Mouse (Mus musculus) erythroblast, adult 5-6 weeks (primary cell): Measurements from ENCODE around the gene A730061H03Rik. TPM values are rescaled to one million over a fixed set of nuclear protein-coding genes. Genes with fewer than 3 reads are reported as not detected.

Source experiments
- ATAC-seq: replicated peaks from 2 replicates; pipeline ENCODE4 v1.8.0; 2016; ENCODE audit warnings: moderate number of reproducible peaks, mild to moderate bottlenecking, moderate TSS enrichment, inconsistent platforms; ENCODE audit not compliant: poor library complexity, low FRiP score, severe bottlenecking
- total RNA-seq, 2 experiments: library from RNA; stranded (forward) in 1 of 2; stranded (reverse) in 1 of 2; fragments of 150-400 nt in 1 of 2; fragments of 200-764, 138-1000 nt in 1 of 2; gene quantifications; 2 replicates each; pipeline versions ENCODE4 v1.2.3 to v1.2.4; 2015 to 2017; ENCODE audit warnings: low replicate concordance in 2 of 2

Gene A730061H03Rik
- total RNA-seq, 2 experiments from 2014 or later, result 4.8 TPM; not detected in 1

DNA sequence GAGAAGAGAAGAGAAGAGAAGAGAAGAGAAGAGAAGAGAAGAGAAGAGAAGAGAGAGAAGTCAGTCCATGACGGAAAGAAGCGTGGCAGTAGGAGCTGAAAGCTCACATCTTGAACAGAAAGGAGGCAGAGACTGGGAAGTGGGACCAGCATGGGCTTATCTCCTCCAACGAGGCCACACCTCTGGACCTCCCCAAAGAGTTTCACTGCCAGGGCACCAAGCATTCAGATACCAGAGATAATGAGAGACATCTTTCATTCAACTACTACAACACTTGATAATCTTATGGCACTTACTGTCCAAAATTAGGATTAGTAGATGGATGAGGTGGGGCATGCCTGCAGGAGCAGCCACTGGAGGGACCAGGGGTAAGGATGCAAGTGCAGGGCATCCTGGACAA lies 4.4 kb downstream of the A730061H03Rik start:
- no peak for ATAC-seq

DNA sequence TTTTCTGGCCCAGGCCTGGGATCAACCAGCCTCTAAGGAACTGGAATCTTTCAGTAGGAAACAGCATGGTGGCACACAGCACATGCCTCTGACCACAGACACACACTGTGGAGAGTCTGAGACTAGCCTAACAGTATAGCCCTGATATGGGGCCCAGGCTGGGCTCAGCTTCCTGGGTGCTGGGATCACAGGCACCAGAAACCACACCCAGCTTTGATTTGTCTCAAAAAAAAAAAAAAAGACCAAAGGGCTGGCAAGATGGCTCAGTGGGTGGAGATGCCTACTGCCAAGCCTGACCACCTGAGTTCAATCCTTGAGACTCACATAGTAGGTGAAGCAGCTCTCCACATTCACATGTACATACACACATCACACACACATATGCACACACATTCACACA lies 5.6 kb downstream of the A730061H03Rik start:
- ATAC-seq, result no peak

DNA sequence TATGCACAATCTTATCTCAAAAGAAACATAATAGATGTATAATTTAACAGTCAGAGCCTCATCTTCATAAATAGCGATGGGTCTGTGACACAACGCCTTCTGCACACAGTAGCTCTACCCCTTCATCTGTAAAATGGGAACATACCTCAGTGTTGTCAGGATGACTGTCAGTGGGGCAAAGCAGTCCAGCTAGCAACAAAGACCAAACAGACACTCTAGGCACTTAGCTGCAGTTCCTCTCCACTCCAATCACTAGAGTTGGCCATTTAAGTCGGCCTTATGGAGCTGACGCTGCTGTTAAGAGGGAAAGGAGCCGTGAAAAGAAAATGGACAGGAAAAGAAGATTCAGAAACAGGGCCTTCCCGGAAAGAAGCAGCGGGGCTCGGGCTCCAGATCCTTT lies 8.4 kb downstream of the A730061H03Rik start:
- no peak for ATAC-seq

DNA sequence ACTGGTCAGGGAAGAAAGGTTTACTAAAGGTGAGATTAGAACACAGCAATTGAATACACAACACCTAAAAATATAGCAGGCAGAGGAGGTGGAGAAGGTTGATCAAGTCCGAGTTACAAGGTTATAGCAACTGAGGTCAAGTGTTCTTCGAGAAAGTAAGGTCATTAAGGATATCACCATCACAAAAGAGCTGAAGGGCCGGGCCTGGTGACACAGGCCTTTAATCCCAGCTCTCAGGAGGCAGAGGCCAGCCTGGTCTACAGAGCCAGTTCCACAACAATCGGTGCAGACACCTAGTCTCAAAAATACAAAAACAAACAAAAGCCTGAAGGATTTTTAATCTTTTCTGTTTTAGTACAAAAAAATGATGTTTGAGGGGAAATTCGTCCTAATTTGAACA lies 8.9 kb downstream of the A730061H03Rik start:
- ATAC-seq, result no peak

DNA sequence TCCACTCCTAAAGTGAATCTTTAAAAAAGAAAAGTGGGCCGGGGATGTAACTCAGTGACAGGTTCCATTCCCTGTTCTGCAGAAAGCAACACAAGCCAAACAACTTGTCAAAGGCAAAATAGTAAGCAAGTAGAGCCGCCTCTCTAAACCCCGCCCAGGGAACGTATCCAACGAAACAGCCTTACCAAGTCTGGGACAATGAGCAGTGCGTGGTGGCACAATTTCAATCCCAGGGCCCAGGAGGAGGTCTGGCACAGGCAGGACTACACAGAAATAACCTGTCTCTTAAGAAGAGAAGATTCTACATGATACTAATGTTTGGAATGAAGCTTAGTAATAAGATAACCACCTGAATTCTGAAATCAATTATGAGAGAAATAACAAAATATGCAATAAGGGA lies 10.0 kb downstream of the A730061H03Rik start:
- no peak for ATAC-seq

DNA sequence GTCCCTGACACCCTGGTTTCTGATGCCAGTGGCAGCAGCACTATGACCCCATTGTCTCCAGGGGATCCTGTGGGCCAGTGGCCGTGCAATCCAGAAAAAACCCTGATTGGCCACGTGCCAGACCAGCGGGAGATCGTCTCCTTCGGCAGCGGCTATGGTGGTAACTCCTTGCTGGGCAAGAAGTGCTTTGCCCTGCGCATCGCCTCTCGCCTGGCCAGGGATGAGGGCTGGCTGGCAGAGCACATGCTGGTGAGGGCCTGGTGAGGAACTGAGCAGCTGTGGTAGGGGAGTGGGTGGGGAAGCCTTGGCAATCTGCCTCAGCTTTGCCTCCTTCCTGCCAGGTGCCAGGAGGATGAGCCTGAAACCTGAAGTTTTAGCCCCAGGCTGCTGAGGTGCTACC lies 15.9 kb downstream of the A730061H03Rik start:
- ATAC-seq, result no peak

DNA sequence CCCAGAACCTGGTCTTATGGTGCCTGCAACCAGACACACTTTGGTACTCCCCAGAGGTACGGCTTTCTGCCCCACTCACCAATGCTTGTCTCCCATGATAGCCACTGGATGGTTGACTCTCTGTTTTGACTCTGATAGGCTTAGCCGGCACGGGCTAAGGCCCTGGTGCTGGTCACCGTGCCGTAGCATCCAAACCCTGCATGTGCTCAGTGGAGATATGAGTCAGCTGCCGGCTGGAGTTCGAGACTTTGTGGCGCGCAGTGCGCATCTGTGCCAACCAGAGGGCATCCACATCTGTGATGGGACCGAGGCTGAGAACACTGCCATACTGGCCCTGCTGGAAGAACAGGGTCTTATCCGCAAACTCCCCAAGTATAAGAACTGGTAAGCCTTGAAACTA lies 17.9 kb downstream of the A730061H03Rik start:
- ATAC-seq, result peak; percentile 78

DNA sequence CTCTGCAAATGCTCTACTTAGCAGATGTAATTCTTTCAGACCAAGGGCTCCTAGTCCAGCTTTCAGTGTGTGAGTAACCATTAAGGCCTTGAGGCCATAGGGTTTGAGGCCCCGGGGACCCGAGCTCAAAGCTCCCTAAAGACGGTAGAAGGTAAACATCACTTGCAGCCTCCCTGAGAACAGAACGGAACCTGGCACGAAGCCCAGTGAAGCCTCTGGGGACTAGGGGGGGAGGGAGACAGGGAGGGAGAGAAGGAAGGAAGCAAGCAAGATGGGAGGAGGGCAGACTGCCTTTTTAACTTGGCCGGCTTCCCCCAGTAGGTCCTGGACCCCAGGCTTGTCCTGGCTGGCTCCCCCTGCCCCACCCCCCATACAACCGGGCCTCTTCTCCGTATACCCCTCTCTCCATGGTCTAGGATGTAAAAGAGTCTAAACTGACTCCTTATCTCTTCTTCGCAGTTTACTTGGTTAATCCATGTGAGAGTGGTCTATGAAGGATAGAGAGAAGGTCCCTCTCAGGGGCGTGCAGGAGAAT lies 19.4 kb downstream of the A730061H03Rik start:
- ATAC-seq, result peak; percentile 40

DNA sequence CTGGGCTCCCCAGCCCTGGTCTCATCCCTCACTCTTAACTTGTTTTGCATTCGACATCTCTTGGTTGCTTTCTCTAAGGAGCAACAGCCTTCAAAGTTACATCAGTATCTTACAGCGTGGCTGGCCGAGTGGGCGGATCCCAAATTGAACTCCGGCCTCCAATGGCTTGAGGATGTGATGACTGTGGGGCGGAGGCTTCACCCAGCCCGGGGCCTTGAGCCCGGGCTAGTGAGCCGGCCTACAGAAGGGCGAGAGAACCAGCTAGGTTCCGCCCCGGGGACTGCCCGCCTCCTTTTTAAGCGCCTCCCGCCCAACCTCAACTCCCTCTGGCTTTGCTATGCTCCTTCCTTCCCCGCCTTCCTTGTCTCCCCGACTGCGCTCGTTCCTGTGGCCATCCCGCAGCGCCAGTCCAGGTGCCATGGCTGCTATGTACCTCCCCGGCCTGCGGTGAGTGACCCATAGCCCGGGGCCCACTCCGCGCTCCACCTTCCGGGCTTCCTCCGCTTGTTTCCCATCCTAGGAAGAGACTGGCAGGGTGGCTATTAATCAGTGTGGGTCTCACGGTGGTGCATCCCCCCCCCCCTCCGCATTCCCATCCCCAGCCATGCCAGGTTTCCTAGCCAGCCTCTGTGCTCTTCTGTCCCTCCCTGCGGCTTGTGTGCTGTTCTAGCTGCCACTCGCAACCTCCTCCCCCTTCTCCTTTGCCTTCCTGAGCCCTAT lies 20.0 kb downstream of the A730061H03Rik start, which contains the start of gene Pck2:
Gene Pck2 (plus strand): TSS at position 200 of the 720 bp plus-strand sequence.
- peak; percentile 85 for ATAC-seq

DNA sequence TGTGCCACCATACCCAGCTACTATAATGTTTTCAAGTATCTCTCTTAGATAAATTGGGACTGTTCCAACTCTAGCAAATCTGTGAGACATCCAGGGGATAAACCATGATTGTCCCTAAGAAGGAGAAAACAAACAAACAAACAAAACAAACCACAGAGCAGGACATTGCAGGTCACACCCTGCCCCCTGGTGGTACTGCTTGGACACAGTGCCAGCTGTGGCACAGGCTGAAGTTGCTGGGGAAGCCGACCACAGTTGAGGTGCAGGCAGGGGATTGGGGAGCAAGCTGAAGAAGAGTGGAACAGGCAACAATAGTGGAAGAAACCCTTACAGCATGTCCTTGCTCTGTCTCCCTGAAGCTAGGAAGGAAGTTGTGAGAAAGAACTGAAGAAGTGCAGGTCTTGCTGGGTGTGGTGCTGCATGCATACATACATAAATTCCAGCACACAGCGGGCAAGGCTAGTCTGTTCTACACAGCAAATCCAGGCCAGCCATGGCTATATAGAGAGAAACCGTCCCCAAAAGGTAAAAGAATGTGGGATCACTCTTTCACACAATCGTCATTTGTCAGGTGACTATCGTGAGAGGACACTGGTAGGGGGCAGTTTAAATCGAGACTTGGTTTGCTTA lies 24.0 kb downstream of the A730061H03Rik start:
- ATAC-seq, result no peak

DNA sequence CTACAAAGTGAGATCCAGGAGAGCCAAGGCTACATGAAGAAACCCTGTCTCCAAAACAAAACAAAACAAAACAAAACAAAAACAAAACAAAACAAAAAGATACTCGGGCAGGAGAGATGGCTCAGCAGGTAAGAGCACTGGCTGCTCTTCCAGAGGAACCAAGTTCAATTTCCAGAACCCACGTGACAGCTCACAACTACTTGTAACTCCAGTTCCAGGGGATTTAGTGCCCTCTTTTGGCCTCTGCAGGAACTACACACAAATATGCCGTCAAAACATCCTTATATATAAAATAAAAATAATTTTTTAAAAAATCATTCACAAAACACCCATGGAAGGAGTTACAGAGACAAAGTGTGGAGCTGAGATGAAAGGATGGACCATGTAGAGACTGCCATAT lies 32.3 kb downstream of the A730061H03Rik start:
- peak; percentile 82 for ATAC-seq

DNA sequence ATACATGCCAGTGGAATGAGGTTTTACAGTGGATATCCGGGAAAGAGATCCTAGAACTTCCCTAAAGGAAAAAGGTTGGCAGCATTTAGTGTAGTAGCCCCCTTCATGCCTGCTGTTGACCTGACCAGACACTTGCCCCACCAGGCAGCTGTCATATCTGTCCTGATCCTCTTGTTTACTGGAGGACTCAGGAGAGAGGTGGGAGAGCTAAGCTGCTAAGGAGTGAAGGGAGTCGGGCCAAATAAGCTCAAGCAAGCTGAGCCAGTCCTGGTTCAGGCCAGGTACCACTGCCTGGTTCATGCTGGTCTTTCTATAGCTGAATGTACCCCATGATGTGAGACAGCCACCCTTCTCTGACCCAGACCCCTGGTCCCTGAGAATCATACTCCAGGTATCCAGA lies 33.5 kb downstream of the A730061H03Rik start:
- no peak for ATAC-seq

DNA sequence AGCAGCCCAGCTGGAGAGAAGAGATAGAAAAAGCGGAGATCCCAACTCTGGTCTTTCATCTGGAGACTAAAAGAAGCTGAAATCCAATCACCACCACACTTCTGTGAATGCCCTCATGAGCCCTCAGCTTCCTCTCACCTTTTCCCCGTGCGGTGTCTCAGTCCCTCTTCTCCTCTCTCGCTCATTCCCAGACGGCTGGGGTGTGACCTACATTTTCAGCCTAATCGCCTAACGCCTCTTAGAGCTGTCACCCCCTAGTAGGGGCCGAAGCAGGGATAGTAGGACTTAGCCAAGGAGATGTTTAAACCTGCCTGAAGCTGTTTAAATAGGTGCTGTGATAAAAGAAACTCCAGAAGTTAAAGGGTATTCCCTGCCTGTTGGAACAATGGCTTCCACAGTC lies 35.4 kb downstream of the A730061H03Rik start, which contains the start of gene Nrl:
Gene Nrl (minus strand): TSS at position 197 of the 400 bp plus-strand sequence.
- ATAC-seq, result no peak

DNA sequence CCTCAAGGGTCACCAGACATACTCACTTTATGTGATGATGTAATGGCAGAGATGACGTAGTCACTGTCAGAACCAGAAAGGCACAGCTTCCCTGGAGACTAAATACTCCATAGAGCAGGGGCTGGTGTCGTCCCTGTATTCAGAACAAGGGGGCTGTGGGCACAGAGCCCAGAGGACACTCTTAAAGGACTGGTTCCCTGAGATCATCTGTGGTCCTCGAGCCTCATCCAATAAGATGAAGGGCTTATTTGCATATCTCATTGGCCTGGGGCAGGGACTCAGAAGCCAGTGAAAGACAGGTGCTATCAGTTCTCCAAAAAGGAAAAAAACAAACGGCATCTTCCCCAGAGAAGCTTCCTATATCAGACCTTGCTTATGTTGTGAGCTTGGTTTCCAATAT lies 36.1 kb downstream of the A730061H03Rik start:
- ATAC-seq, result no peak

DNA sequence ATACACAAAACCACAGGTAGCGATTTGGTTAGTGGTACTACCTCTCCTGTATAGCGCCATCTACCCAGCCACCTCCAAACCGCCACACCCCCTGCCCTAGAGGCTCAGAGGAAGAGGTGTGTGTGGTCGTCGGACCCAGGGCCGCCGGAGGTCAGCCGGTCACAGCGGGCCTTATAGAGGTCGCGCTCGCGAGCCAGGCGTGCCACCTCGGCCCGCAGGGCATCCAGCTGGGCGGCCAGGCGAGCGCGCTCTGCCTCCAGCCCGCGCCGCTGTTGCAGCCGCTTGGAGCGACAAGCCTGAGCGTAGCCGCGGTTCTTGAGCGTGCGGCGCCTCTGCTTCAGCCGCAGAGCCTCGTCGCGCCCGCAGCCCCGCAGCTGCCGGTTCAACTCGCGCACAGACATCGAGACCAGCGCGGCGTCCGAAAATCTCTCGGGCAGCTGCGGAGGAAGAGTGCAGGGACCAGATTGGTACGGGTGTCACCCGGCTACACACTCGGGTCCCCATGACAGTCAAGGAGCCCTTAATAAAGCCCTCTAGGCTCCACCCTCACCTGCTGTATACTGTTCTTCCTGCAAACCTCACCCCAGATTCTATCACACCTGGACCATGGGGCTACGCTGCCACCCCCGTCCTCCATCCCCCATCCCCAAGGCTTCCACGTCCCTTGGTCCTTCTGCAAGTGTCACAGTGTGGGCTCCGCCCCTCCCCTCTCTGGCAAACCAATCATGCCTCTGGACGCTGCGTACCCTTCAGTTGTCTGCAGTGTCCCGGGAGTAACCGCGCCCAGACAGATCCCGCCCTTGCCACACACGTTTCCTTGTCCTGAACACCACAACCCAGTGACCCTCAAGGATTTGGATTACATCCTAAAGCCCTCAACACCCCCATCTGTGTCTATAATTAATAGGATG lies 39.5 kb downstream of the A730061H03Rik start:
- no peak for ATAC-seq

DNA sequence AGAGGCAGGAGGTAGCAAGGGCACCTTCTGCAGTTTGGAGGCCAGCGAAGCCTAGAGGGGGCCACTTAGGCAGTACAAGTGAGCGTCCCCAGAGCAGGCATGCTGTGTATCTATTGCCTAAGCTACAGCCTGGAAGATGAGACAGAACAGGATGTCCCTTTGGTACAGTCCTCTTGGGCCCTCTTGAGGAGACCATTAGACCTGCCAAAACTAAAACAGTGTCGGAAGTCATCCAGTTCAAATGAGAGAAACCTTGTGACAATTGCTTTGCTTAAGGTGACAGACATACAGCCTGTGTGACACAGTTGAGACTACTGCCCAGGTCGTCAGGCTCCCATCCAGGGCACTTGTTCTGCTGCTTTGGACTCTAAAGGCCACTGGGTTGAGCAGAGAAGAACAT lies 40.6 kb downstream of the A730061H03Rik start:
- ATAC-seq, result no peak

DNA sequence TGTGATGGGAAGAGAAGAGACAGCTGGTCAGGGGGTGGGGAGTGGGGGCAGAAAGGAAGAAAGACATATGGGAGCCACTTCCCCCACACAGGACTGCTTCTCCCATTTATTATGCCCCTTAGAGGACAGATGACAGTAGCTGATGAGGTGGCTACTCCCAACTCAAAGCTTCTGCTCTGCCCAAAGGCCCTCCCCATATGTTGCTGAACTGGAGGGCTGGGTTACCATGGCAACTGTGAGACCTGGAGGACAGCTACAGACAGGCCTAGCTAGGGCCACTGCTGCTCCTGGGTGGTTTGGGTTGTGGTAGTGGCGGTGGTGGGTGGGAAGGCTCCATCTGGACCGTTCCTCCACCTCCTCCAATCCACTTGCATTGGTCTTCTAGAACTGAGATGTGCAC lies 41.3 kb downstream of the A730061H03Rik start:
- ATAC-seq, result no peak

DNA sequence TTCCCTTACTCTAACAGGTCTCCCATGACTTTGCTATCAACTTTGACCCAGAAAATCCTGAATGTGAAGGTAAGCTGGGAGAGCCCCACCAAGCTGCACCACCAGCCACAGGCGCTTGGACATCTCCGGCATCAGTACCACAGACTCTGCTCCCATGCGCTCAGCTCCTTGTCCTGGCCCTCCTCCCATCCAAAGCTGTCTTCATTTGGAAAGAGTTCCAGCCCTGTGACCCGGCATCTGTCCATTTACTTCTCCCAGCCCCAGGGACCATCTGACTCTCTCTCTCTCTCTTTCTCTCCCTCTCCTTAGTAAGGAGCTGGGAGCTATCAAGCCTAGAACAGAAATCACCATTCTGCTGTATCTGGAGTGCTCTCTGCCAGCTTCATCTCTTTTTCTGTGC lies 44.4 kb downstream of the A730061H03Rik start:
- ATAC-seq, result no peak

DNA sequence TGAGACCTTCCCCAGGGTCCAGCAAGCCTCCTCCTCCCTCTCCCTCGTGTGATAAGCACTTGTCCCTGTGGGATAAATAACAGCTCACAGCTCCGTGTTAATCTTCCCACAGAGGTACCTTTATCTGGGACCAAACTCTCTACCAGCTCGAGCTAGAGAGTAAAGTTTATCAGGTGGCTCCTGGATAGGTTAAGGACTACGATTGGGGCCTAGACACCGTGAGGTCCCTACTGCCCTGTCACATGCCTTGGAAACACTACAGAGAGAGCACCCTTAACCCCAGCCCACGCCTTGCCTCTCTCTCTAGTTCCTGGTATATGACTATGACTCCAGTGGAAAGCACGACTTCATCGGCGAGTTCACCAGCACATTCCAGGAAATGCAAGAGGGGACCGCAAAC lies 46.3 kb downstream of the A730061H03Rik start:
- no peak for ATAC-seq

DNA sequence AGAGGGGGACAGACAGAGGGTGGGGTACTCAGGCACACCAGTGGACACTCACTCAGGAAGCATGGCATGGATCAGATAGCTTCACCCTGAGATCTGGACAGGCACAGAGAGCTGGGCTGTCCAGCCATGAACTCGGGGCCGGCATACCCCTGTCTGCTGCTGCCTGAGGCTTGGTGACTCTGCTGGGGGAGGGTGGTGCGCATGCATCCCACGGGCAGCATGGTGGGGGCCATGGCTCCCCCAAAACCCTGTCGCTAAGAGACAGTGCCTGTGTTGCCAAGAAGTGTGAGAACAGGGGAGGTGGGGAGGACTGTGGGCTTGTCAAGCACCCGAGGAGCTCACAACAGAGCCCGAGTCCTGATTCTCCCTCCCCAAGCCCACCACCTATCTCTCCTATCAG lies 49.2 kb downstream of the A730061H03Rik start:
- no peak for ATAC-seq
